Mouse (Mus musculus) stomach, postnatal 0 days (tissue): Measurements from ENCODE around the gene Cobl. TPM values are rescaled to one million over a fixed set of nuclear protein-coding genes. Genes with fewer than 3 reads are reported as not detected.

ENCODE experiments used
- ATAC-seq: fragments of 200-750 bp; cut with Nextera tagmentation; 2 replicates; pipeline ENCODE4 v1.8.0; 2017; ENCODE audit not compliant: low FRiP score, low TSS enrichment
- DNase-seq: peaks from one replicate; pipeline ENCODE4 v3.0.0-alpha.2; 2016; ENCODE audit warnings: low spot score
- H3K27ac ChIP-seq: fragments of 300-500 bp; sonication (generic); replicated peaks from 2 replicates; pipeline ENCODE4 v1.5.1; 2014; ENCODE audit warnings: mild to moderate bottlenecking, control low read depth
- H3K27me3 ChIP-seq: fragments of 300-500 bp; sonication (generic); 2 replicates; pipeline ENCODE4 v1.6.1; 2014; ENCODE audit warnings: low read length; ENCODE audit not compliant: control insufficient read depth, insufficient read depth
- H3K36me3 ChIP-seq: fragments of 300-500 bp; sonication (generic); 2 replicates; pipeline ENCODE4 v1.6.1; 2014; ENCODE audit warnings: low read length, mixed read lengths; ENCODE audit not compliant: control insufficient read depth, insufficient read depth
- H3K4me1 ChIP-seq: fragments of 300-500 bp; sonication (generic); replicated peaks from 2 replicates; pipeline ENCODE4 v1.6.1; 2014; ENCODE audit warnings: antibody characterized with exemption; ENCODE audit not compliant: control insufficient read depth, insufficient read depth
- H3K4me2 ChIP-seq: fragments of 300-500 bp; sonication (generic); replicated peaks from 2 replicates; pipeline ENCODE4 v1.6.1; 2014; ENCODE audit warnings: low read depth, mild to moderate bottlenecking, control low read depth, moderate library complexity
- H3K4me3 ChIP-seq: fragments of 300-500 bp; sonication (generic); 2 replicates; pipeline ENCODE4 v1.5.1; 2014; ENCODE audit warnings: low read depth, low read length, control low read depth
- H3K9ac ChIP-seq: fragments of 300-500 bp; sonication (generic); 2 replicates; pipeline ENCODE4 v1.6.1; 2014; ENCODE audit warnings: mild to moderate bottlenecking, low read length, control low read depth, mixed read lengths
- H3K9me3 ChIP-seq: fragments of 300-500 bp; sonication (generic); 2 replicates; pipeline ENCODE4 v1.6.1; 2016; ENCODE audit warnings: low read length; ENCODE audit not compliant: control insufficient read depth
- CTCF ChIP-seq: IDR thresholded peaks from 2 replicates; pipeline ENCODE4 v1.5.1; 2016; ENCODE audit warnings: antibody characterized with exemption, low read depth, mild to moderate bottlenecking, moderate library complexity
- EP300 ChIP-seq: optimal IDR thresholded peaks from 2 replicates; pipeline ENCODE3; 2016; ENCODE audit warnings: antibody characterized with exemption
- WGBS: fragments of 180-500 bp; shearing (Covaris S2); extraction: QIAGEN DNeasy Blood & Tissue Kit; methylation state at CpG from one replicate; pipeline ENCODE4 v1.1.7; 2014; 5-methylcytosine and 5-hydroxymethylcytosine counted together
- polyA plus RNA-seq: library from polyadenylated mRNA; unstranded; fragments of >200 nt; fragmentation: Nextera tagmentation; extraction: Ambion mirVana; gene quantifications from 2 replicates; pipeline ENCODE4 v1.2.1, GENCODE M21; 2015

Gene Cobl
- polyA plus RNA-seq, 1 experiment from 2014 or later: 7.8 TPM

- Histone ChIP-seq H3K27ac (no peak overlapping the region), H3K27me3 (no peaks in the 10 kb centered on the region), H3K36me3 (no peaks in the 10 kb centered on the region), H3K9ac (no peak overlapping the region), H3K4me1 (no peaks in the 10 kb centered on the region), H3K9me3 (no peaks in the 10 kb centered on the region), H3K4me3 (no peak overlapping the region), H3K4me2 (no peak overlapping the region)
- 86% methylated on average over 4 of the region's 4 CpGs for WGBS
- ATAC-seq (no peak), DNase-seq (no peak)
- TF ChIP-seq CTCF: no peak
Observed at GRCm38 (mm10) chr11:12285319-12286021, 179.3 kb downstream of the Cobl start.

GRCm38 (mm10) chr11:12280711-12281110 is 184.0 kb downstream of the Cobl start:
- Histone ChIP-seq H3K9ac (no peak overlapping the region), H3K4me3 (no peak overlapping the region), H3K4me1 (no peaks in the 10 kb centered on the region), H3K27ac (no peak overlapping the region), H3K36me3 (no peaks in the 10 kb centered on the region), H3K4me2 (no peak overlapping the region), H3K9me3 (no peaks in the 10 kb centered on the region), H3K27me3 (no peaks in the 10 kb centered on the region)
- 42% methylated on average over 7 of the region's 7 CpGs for WGBS
- no peak for TF ChIP-seq EP300
- no peak for TF ChIP-seq CTCF
- DNase-seq (no peak), ATAC-seq (no peak)

- Histone ChIP-seq H3K27me3 (no peaks in the 10 kb centered on the region), H3K4me3 (no peak overlapping the region), H3K4me1 (no peaks in the 10 kb centered on the region), H3K36me3 (no peaks in the 10 kb centered on the region), H3K9ac (no peak overlapping the region), H3K4me2 (no peak overlapping the region), H3K27ac (no peak overlapping the region), H3K9me3 (no peaks in the 10 kb centered on the region)
- TF ChIP-seq CTCF (no peak), EP300 (no peak)
- ATAC-seq (no peak), DNase-seq (no peak)
- 67% methylated on average over 2 of the region's 2 CpGs for WGBS
Observed at GRCm38 (mm10) chr11:12274276-12274675, 190.5 kb downstream of the Cobl start.

GRCm38 (mm10) chr11:12273726-12274125 is 191.0 kb downstream of the Cobl start:
- DNase-seq (no peak), ATAC-seq (no peak)
- Histone ChIP-seq H3K9me3 (no peaks in the 10 kb centered on the region), H3K36me3 (no peaks in the 10 kb centered on the region), H3K4me3 (no peak overlapping the region), H3K4me1 (no peaks in the 10 kb centered on the region), H3K4me2 (no peak overlapping the region), H3K9ac (no peak overlapping the region), H3K27ac (no peak overlapping the region), H3K27me3 (no peaks in the 10 kb centered on the region)
- 79% methylated on average over 6 of the region's 6 CpGs for WGBS
- TF ChIP-seq CTCF: no peak
- no peak for TF ChIP-seq EP300

- Histone ChIP-seq H3K4me3 (no peak overlapping the region), H3K36me3 (no peaks in the 10 kb centered on the region), H3K27me3 (no peaks in the 10 kb centered on the region), H3K9me3 (no peaks in the 10 kb centered on the region), H3K4me1 (no peaks in the 10 kb centered on the region), H3K9ac (no peak overlapping the region), H3K27ac (no peak overlapping the region), H3K4me2 (no peak overlapping the region)
- TF ChIP-seq CTCF: no peak
- no peak for TF ChIP-seq EP300
- 67% methylated on average over 2 of the region's 2 CpGs for WGBS
- ATAC-seq: no peak
- no peak for DNase-seq
Observed at GRCm38 (mm10) chr11:12258411-12258810, 206.3 kb downstream of the Cobl start.

- no peak for TF ChIP-seq EP300
- TF ChIP-seq CTCF: no peak
- Histone ChIP-seq H3K4me2 (no peak overlapping the region), H3K9me3 (no peaks in the 10 kb centered on the region), H3K27me3 (no peaks in the 10 kb centered on the region), H3K36me3 (no peaks in the 10 kb centered on the region), H3K9ac (no peak overlapping the region), H3K4me1 (no peaks in the 10 kb centered on the region), H3K4me3 (no peak overlapping the region), H3K27ac (no peak overlapping the region)
- DNase-seq: no peak
- WGBS: 94% methylated on average over 5 of the region's 5 CpGs
- ATAC-seq: no peak
Observed at GRCm38 (mm10) chr11:12257324-12258118, 207.2 kb downstream of the Cobl start.
